Mouse (Mus musculus): Measurements from ENCODE around the gene Wdr86. TPM values are rescaled to one million over a fixed set of nuclear protein-coding genes. Genes with fewer than 3 reads are reported as not detected.

The Wdr86 gene
- polyA plus RNA-seq, 1 experiment from 2014 or later, result 14.3 TPM

Other genes starting within 250 kb of the Wdr86 start
- gene Gbx1, start 203.5 kb downstream of the Wdr86 start, polyA plus RNA-seq (2015; fragmentation: Nextera tagmentation; extraction: Ambion mirVana), result 0.04 TPM in 1 of 2 replicates, not detected in the other
- gene Asb10, start 189.7 kb downstream of the Wdr86 start, polyA plus RNA-seq (2015; fragmentation: Nextera tagmentation; extraction: Ambion mirVana), result 0.32 and 0.57 TPM in 2 replicates
- gene 4931409K22Rik, start 173.9 kb downstream of the Wdr86 start, polyA plus RNA-seq (2015; fragmentation: Nextera tagmentation; extraction: Ambion mirVana), result 0.14 and 0.24 TPM in 2 replicates
- gene Abcf2, start 153.3 kb downstream of the Wdr86 start, polyA plus RNA-seq (2015; fragmentation: Nextera tagmentation; extraction: Ambion mirVana), result 85.9 and 90.0 TPM in 2 replicates
- gene Chpf2, start 144.0 kb downstream of the Wdr86 start, polyA plus RNA-seq (2015; fragmentation: Nextera tagmentation; extraction: Ambion mirVana), result 18.6 and 21.2 TPM in 2 replicates
- 22.2 and 25.1 TPM in 2 replicates for gene Smarcd3, start 106.3 kb downstream of the Wdr86 start, polyA plus RNA-seq (2015; fragmentation: Nextera tagmentation; extraction: Ambion mirVana)
- gene Nub1, start 45.2 kb downstream of the Wdr86 start, polyA plus RNA-seq (2015; fragmentation: Nextera tagmentation; extraction: Ambion mirVana), result 26.7 and 31.5 TPM in 2 replicates
- 1.6 and 1.7 TPM in 2 replicates for gene Crygn, start 27.3 kb upstream of the Wdr86 start, polyA plus RNA-seq (2015; fragmentation: Nextera tagmentation; extraction: Ambion mirVana)
- gene Rheb, start 111.9 kb upstream of the Wdr86 start, polyA plus RNA-seq (2015; fragmentation: Nextera tagmentation; extraction: Ambion mirVana), result 240 and 242 TPM in 2 replicates

Data from stomach, embryonic 15.5 days (tissue).